Mouse (Mus musculus) CH12.LX (cell line): ENCODE results near the gene Lrrc8b. TPM values are rescaled to one million over a fixed set of nuclear protein-coding genes. Genes with fewer than 3 reads are reported as not detected.

Source experiments
- DNase-seq: peaks from one replicate; pipeline ENCODE4 v3.0.0-alpha.2; 2013; ENCODE audit errors: extremely low read depth
- H3K27ac ChIP-seq: 2 replicates; pipeline ENCODE4 v1.5.1; 2012; ENCODE audit warnings: low read depth, mild to moderate bottlenecking, control low read depth, moderate library complexity; ENCODE audit not compliant: insufficient read depth
- H3K27me3 ChIP-seq: replicated peaks from 2 replicates; pipeline ENCODE3; 2012; ENCODE audit warnings: inconsistent platforms
- H3K36me3 ChIP-seq, 2 experiments: replicated peaks in 1 of 2; 2 replicates each; pipeline versions ENCODE3 to v1.6.1; 2012; ENCODE audit warnings: inconsistent platforms in 1 of 2, low read length in 1 of 2, mild to moderate bottlenecking in 1 of 2, mixed read lengths in 1 of 2, moderate library complexity in 1 of 2; ENCODE audit not compliant: control insufficient read depth in 1 of 2, insufficient read depth in 1 of 2
- H3K4me1 ChIP-seq, 2 experiments: 2 replicates each; pipeline ENCODE4 v1.6.1; 2012; ENCODE audit warnings: inconsistent platforms in 1 of 2, moderate library complexity in 1 of 2; ENCODE audit not compliant: insufficient read depth in 2 of 2, control insufficient read depth in 1 of 2
- H3K4me2 ChIP-seq: 2 replicates; pipeline ENCODE4 v1.6.1; 2012; ENCODE audit warnings: low read depth, mild to moderate bottlenecking, control low read depth; ENCODE audit not compliant: poor library complexity, insufficient read depth, severe bottlenecking
- H3K4me3 ChIP-seq, 3 experiments: fragments of 150-350 bp in 1 of 3; sonication (generic) in 1 of 3; replicated peaks in 1 of 3; 2 replicates each; pipeline versions ENCODE3 to v1.5.1; 2011 to 2012; ENCODE audit warnings: low read depth in 2 of 3, low read length in 2 of 3, mild to moderate bottlenecking in 2 of 3, moderate library complexity in 2 of 3, control low read depth in 1 of 3, improper control_type of control experiment in 1 of 3, inconsistent platforms in 1 of 3, mixed read lengths in 1 of 3; ENCODE audit not compliant: poor library complexity in 1 of 3
- H3K79me2 ChIP-seq: replicated peaks from 2 replicates; pipeline ENCODE4 v1.6.1; 2012; ENCODE audit warnings: mild to moderate bottlenecking, moderate library complexity; ENCODE audit not compliant: control insufficient read depth, poor library complexity, insufficient read depth, severe bottlenecking; ENCODE audit errors: extremely low read depth
- H3K9ac ChIP-seq: 2 replicates; pipeline ENCODE4 v1.6.1; 2012; ENCODE audit warnings: low read depth, mild to moderate bottlenecking, control low read depth, moderate library complexity; ENCODE audit not compliant: insufficient read depth
- H3K9me3 ChIP-seq: replicated peaks from 2 replicates; pipeline ENCODE3; 2012; ENCODE audit warnings: low read length, inconsistent platforms, mixed read lengths
- BHLHE40 ChIP-seq: IDR thresholded peaks from 2 replicates; pipeline ENCODE4 v1.6.1; 2011; ENCODE audit warnings: mild to moderate bottlenecking, low read depth, low read length, improper control_type of control experiment
- CHD1 ChIP-seq: IDR thresholded peaks from 2 replicates; pipeline ENCODE4 v1.6.1; 2012; ENCODE audit warnings: low read depth, low read length, improper control_type of control experiment, inconsistent platforms
- CHD2 ChIP-seq: IDR thresholded peaks from 2 replicates; pipeline ENCODE4 v1.6.1; 2011; ENCODE audit warnings: low read length, improper control_type of control experiment
- CTCF ChIP-seq, 2 experiments: IDR thresholded peaks in 1 of 2; conservative IDR thresholded peaks in 1 of 2; 2 replicates each; pipeline ENCODE4 v1.5.1; 2011 to 2012; ENCODE audit warnings: low read depth in 2 of 2, low read length in 2 of 2, improper control_type of control experiment in 1 of 2, inconsistent platforms in 1 of 2, mild to moderate bottlenecking in 1 of 2, moderate library complexity in 1 of 2
- JUN ChIP-seq: IDR thresholded peaks from 2 replicates; pipeline ENCODE4 v1.6.1; 2011; ENCODE audit warnings: low read depth, mild to moderate bottlenecking, low read length, improper control_type of control experiment, moderate library complexity; ENCODE audit not compliant: insufficient read depth
- KAT2A ChIP-seq: IDR thresholded peaks from 2 replicates; pipeline ENCODE4 v1.6.1; 2012; ENCODE audit warnings: low read length, improper control_type of control experiment, inconsistent platforms; ENCODE audit not compliant: insufficient replicate concordance
- MAZ ChIP-seq: IDR thresholded peaks from 2 replicates; pipeline ENCODE4 v1.6.1; 2012; ENCODE audit warnings: low read depth, mild to moderate bottlenecking, inconsistent platforms, low read length, improper control_type of control experiment, moderate library complexity
- MXI1 ChIP-seq: IDR thresholded peaks from 2 replicates; pipeline ENCODE4 v1.6.1; 2011; ENCODE audit warnings: mild to moderate bottlenecking, low read depth, low read length, improper control_type of control experiment
- NRF1 ChIP-seq: IDR thresholded peaks from 2 replicates; pipeline ENCODE4 v1.6.1; 2014; ENCODE audit warnings: low read depth, mild to moderate bottlenecking, inconsistent platforms, low read length, improper control_type of control experiment, moderate library complexity
- POLR2A ChIP-seq: IDR thresholded peaks from 2 replicates; pipeline ENCODE4 v1.6.1; 2011; ENCODE audit warnings: low read depth, mild to moderate bottlenecking, improper control_type of control experiment, low read length
- RAD21 ChIP-seq: IDR thresholded peaks from 2 replicates; pipeline ENCODE4 v1.6.1; 2011; ENCODE audit warnings: low read depth, mild to moderate bottlenecking, low read length, improper control_type of control experiment, moderate library complexity
- SIN3A ChIP-seq: IDR thresholded peaks from 2 replicates; pipeline ENCODE4 v1.6.1; 2012; ENCODE audit warnings: low read length, improper control_type of control experiment, inconsistent platforms
- TCF12 ChIP-seq: IDR thresholded peaks from 2 replicates; pipeline ENCODE4 v1.6.1; 2014; ENCODE audit warnings: low read depth, mild to moderate bottlenecking, inconsistent platforms, low read length, improper control_type of control experiment
- UBTF ChIP-seq: IDR thresholded peaks from 2 replicates; pipeline ENCODE4 v1.6.1; 2012; ENCODE audit warnings: low read depth, mild to moderate bottlenecking, inconsistent platforms, low read length, improper control_type of control experiment, moderate library complexity
- USF1 ChIP-seq: IDR thresholded peaks from 2 replicates; pipeline ENCODE4 v1.6.1; 2014; ENCODE audit warnings: low read depth, mild to moderate bottlenecking, inconsistent platforms, low read length, improper control_type of control experiment
- ZKSCAN1 ChIP-seq: IDR thresholded peaks from 2 replicates; pipeline ENCODE4 v1.6.1; 2012; ENCODE audit warnings: low read depth, inconsistent platforms, low read length, improper control_type of control experiment, borderline replicate concordance
- ZMIZ1 ChIP-seq: IDR thresholded peaks from 2 replicates; pipeline ENCODE4 v1.6.1; 2012; ENCODE audit warnings: low read depth, mild to moderate bottlenecking, inconsistent platforms, low read length, improper control_type of control experiment
- dilution Hi-C: fragments of 300-500 bp; cut with MboI; formaldehyde crosslinking; loops from 2 replicates; pipeline ENCODE4 v1.14.3; 2020; ENCODE audit warnings: low sequenced_read_pairs; ENCODE audit not compliant: extremely low pct_unique_long_range_greater_than_20kb, extremely low pct_ligation_motif_present
- in situ Hi-C: fragments of 300-500 bp; cut with MboI; formaldehyde crosslinking; loops from 3 replicates; pipeline ENCODE4 v1.14.3; 2019; ENCODE audit warnings: low sequenced_read_pairs, low pct_ligation_motif_present, low pct_unique_long_range_greater_than_20kb, mixed read lengths
- polyA plus RNA-seq: library from polyadenylated mRNA; unstranded; fragments of >175 nt; gene quantifications from 2 replicates; pipeline ENCODE4 v1.2.1, GENCODE M21; 2012; ENCODE audit warnings: low read depth; ENCODE audit not compliant: insufficient read length
- total RNA-seq, 2 experiments: library from RNA; depleted of rRNA; stranded (reverse); fragments of 300-350 nt in 1 of 2; fragments of >200 nt in 1 of 2; gene quantifications; 2 replicates each; pipeline ENCODE4 v1.2.3; 2012 to 2014

Gene Lrrc8b
- total RNA-seq (2012; rRNA removed) (0.13 and 0.21 TPM in 2 replicates), total RNA-seq (2014; rRNA removed) (0.38 and 0.40 TPM in 2 replicates), polyA plus RNA-seq (0.37 and 0.40 TPM in 2 replicates)

GRCm38 (mm10) chr5:105415198-105415791 is at the start of gene Lrrc8b:
Lrrc8b (plus strand) TSS chr5:105415775.
- H3K27me3 ChIP-seq: peaks cover 20% of the 10 kb centered on the region
- peaks cover 0 to 2% of the 10 kb centered on the region in 2 experiments for H3K36me3 ChIP-seq
- H3K4me2 ChIP-seq: peak within 1 kb of the TSS; percentile 93
- no peak for TF ChIP-seq CHD1
- TF ChIP-seq POLR2A: peak; percentile 50; the same call in 1 of the 2 replicates
- TF ChIP-seq SIN3A: 0 out of 2 replicates have a peak, but pooled peaks have one; percentile 8
- peak; percentile 22; the same call in 1 of the 2 replicates for TF ChIP-seq TCF12
- TF ChIP-seq NRF1: peak; percentile 87
- peak; percentile 88; the same call in 1 of the 2 replicates for TF ChIP-seq UBTF
- peak; percentile 24; the same call in 1 of the 2 replicates for TF ChIP-seq MXI1
- peak; percentile 20; the same call in 1 of the 2 replicates for TF ChIP-seq BHLHE40
- no peak for TF ChIP-seq CHD2
- peak within 1 kb of the TSS; percentile 39 to 77 (median 68) for H3K4me3 ChIP-seq
- H3K9me3 ChIP-seq: peaks cover 3% of the 10 kb centered on the region
- dilution Hi-C loops (no loop called here), in situ Hi-C loops (no loop called here)
- H3K9ac ChIP-seq: peak within 1 kb of the TSS; percentile 55
- H3K4me1 ChIP-seq: peaks cover 0 to 8% of the 10 kb centered on the region in 2 experiments; a peak in 3 of 4 replicates
- H3K27ac ChIP-seq: no peak within 1 kb of the TSS
- peak; percentile 51 for DNase-seq
- H3K79me2 ChIP-seq: no peaks in the 10 kb centered on the region

DNA sequence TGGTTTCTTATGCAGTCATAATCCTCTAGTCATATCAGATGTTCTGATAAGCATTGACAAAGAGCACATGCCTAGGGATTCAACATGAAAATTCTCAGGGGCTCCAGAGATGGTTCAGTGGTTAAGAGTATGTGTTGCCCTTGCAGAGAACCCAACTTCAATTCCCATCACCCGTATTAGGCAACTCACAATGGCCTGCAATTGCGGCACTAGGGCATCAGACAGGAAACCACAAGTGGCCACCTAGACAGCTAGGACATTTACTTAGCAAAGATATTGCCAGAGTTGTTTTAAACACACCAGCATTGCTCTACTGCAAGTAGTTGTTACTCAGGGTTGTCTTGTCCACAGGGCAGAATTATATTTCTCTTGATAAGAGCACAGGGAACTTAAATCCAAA is 34.1 kb upstream of the Lrrc8b start:
- no peaks in the 10 kb centered on the region for H3K27me3 ChIP-seq
- no peaks in the 10 kb centered on the region for H3K9me3 ChIP-seq
- in situ Hi-C loops: no loop called here
- no peak overlapping the region for H3K4me3 ChIP-seq
- H3K4me1 ChIP-seq: no peaks in the 10 kb centered on the region
- no peaks in the 10 kb centered on the region for H3K79me2 ChIP-seq
- H3K4me2 ChIP-seq: no peak overlapping the region
- no peaks in the 10 kb centered on the region for H3K36me3 ChIP-seq
- no peak overlapping the region for H3K27ac ChIP-seq
- DNase-seq: no peak
- no peak overlapping the region for H3K9ac ChIP-seq
- TF ChIP-seq TCF12 (no peak), ZMIZ1 (no peak), KAT2A (no peak), CTCF (conservative IDR thresholded peaks at IDR 0.05 in 1 of 2, IDR thresholded peaks at IDR 0.05 in 1 of 2; ENCODE audit: low read depth in 2 of 2, low read length in 2 of 2) (no peak), RAD21 (no peak)
- dilution Hi-C loops: no loop called here

- no peak overlapping the region for H3K27ac ChIP-seq
- H3K27me3 ChIP-seq: no peaks in the 10 kb centered on the region
- H3K36me3 ChIP-seq: no peaks in the 10 kb centered on the region
- peaks cover 8% of the 10 kb centered on the region for H3K9me3 ChIP-seq
- no peak overlapping the region for H3K4me2 ChIP-seq
- no peaks in the 10 kb centered on the region for H3K79me2 ChIP-seq
- in situ Hi-C loops (no loop called here), dilution Hi-C loops (no loop called here)
- no peak overlapping the region for H3K9ac ChIP-seq
- no peak for DNase-seq
- H3K4me1 ChIP-seq: peaks cover 0 to 3% of the 10 kb centered on the region in 2 experiments; a peak in 1 of 4 replicates
- TF ChIP-seq POLR2A: no peak
- TF ChIP-seq ZKSCAN1: no peak
- no peak for TF ChIP-seq CHD1
- no peak for TF ChIP-seq TCF12
- TF ChIP-seq JUN: no peak
- TF ChIP-seq USF1: no peak
- no peak for TF ChIP-seq MAZ
- TF ChIP-seq UBTF: no peak
- no peak overlapping the region for H3K4me3 ChIP-seq
Measured at GRCm38 (mm10) chr5:105390346-105390745, 25.2 kb upstream of the Lrrc8b start.
